Mouse (Mus musculus): ENCODE results near the gene Btbd9. TPM values are rescaled to one million over a fixed set of nuclear protein-coding genes. Genes with fewer than 3 reads are reported as not detected.
A peak's percentile ranks its signal among the peaks of the same experiment; 100 is the strongest.

Btbd9 gene
- polyA plus RNA-seq, 1 experiment from 2014 or later = 40.6 TPM

GRCm38 (mm10) chr17:30236611-30237010, 339.7 kb downstream of the Btbd9 start:
- Histone ChIP-seq H3K27me3 (replicated peaks; ENCODE audit: insufficient read depth, low read length) (no peaks in the 10 kb centered on the region), H3K4me2 (replicated peaks; ENCODE audit: low read depth, low read length) (no peak overlapping the region), H3K27ac (ENCODE audit: low read length) (no peak overlapping the region), H3K4me3 (ENCODE audit: low read depth, low read length) (no peak overlapping the region), H3K36me3 (ENCODE audit: insufficient read depth, low read length) (no peaks in the 10 kb centered on the region), H3K9me3 (ENCODE audit: low read length) (no peaks in the 10 kb centered on the region), H3K4me1 (ENCODE audit: insufficient read depth, low read depth, low read length) (peaks cover 11% of the 10 kb centered on the region), H3K9ac (replicated peaks; ENCODE audit: low read depth) (no peak overlapping the region)
- no peak for DNase-seq (ENCODE audit: low spot score)
- TF ChIP-seq EP300 (IDR thresholded peaks at IDR 0.05) (no peak), CTCF (IDR thresholded peaks at IDR 0.05) (no peak)
- 61% methylated on average over 6 of the region's 6 CpGs for WGBS
- no peak for ATAC-seq

GRCm38 (mm10) chr17:30235380-30235779, 340.9 kb downstream of the Btbd9 start:
- Histone ChIP-seq H3K27ac (ENCODE audit: low read length) (no peak overlapping the region), H3K27me3 (replicated peaks; ENCODE audit: insufficient read depth, low read length) (no peaks in the 10 kb centered on the region), H3K9ac (replicated peaks; ENCODE audit: low read depth) (no peak overlapping the region), H3K4me3 (ENCODE audit: low read depth, low read length) (no peak overlapping the region), H3K4me2 (replicated peaks; ENCODE audit: low read depth, low read length) (no peak overlapping the region), H3K4me1 (ENCODE audit: insufficient read depth, low read depth, low read length) (peaks cover 11% of the 10 kb centered on the region), H3K9me3 (ENCODE audit: low read length) (no peaks in the 10 kb centered on the region), H3K36me3 (ENCODE audit: insufficient read depth, low read length) (no peaks in the 10 kb centered on the region)
- ATAC-seq = no peak
- no peak for DNase-seq (ENCODE audit: low spot score)
- TF ChIP-seq EP300 (IDR thresholded peaks at IDR 0.05) = no peak
- TF ChIP-seq CTCF (IDR thresholded peaks at IDR 0.05) = no peak
- 47% methylated on average over 4 of the region's 4 CpGs for WGBS

DNA sequence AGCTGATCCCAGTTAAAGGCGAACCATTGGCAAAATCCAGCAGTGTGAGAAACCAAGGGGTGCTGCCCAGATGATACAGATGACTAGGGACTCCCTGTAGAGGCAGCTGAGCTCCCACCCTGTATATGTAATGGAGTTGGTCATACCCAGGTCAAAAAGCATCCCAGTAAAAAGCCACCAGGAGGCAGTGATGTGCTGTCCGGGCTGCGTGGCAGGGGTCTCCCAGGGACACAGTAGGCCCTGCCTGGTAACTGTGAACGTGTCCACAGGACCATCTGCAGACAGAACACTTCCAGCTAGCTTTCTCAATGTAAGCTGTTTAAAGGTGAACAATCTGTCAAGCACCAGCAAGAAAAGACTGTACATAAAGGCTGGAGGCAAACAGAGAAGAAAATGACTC, 343.6 kb downstream of the Btbd9 start:
- no peak for DNase-seq (ENCODE audit: low spot score)
- H3K9me3 ChIP-seq (ENCODE audit: low read length) = no peaks in the 10 kb centered on the region
- no peak overlapping the region for H3K4me3 ChIP-seq (ENCODE audit: low read depth, low read length)

GRCm38 (mm10) chr17:30231483-30231882, 344.8 kb downstream of the Btbd9 start:
- Histone ChIP-seq H3K9me3 (ENCODE audit: low read length) (no peaks in the 10 kb centered on the region), H3K4me2 (replicated peaks; ENCODE audit: low read depth, low read length) (no peak overlapping the region), H3K9ac (replicated peaks; ENCODE audit: low read depth) (no peak overlapping the region), H3K4me1 (ENCODE audit: insufficient read depth, low read depth, low read length) (peaks cover 6% of the 10 kb centered on the region; the same call in 1 of the 2 replicates), H3K36me3 (ENCODE audit: insufficient read depth, low read length) (no peaks in the 10 kb centered on the region), H3K27me3 (replicated peaks; ENCODE audit: insufficient read depth, low read length) (no peaks in the 10 kb centered on the region), H3K4me3 (ENCODE audit: low read depth, low read length) (no peak overlapping the region), H3K27ac (ENCODE audit: low read length) (no peak overlapping the region)
- no peak for ATAC-seq
- WGBS = 61% methylated on average over 1 of the region's 1 CpGs
- DNase-seq (ENCODE audit: low spot score) = no peak
- TF ChIP-seq CTCF (IDR thresholded peaks at IDR 0.05) = no peak
- TF ChIP-seq EP300 (IDR thresholded peaks at IDR 0.05) = no peak

More for the DNA sequence above, 343.6 kb downstream of the Btbd9 start:
- no peak overlapping the region for H3K9ac ChIP-seq (replicated peaks; ENCODE audit: low read depth)
- no peak overlapping the region for H3K27ac ChIP-seq (ENCODE audit: low read length)
- ATAC-seq = no peak
- WGBS = 63% methylated on average over 4 of the region's 4 CpGs
- H3K4me1 ChIP-seq (ENCODE audit: insufficient read depth, low read depth, low read length) = peaks cover 6% of the 10 kb centered on the region; the same call in 1 of the 2 replicates
- H3K27me3 ChIP-seq (replicated peaks; ENCODE audit: insufficient read depth, low read length) = no peaks in the 10 kb centered on the region
- no peak overlapping the region for H3K4me2 ChIP-seq (replicated peaks; ENCODE audit: low read depth, low read length)
- TF ChIP-seq CTCF (IDR thresholded peaks at IDR 0.05) (peak; percentile 40), EP300 (IDR thresholded peaks at IDR 0.05) (no peak)
- H3K36me3 ChIP-seq (ENCODE audit: insufficient read depth, low read length) = no peaks in the 10 kb centered on the region

GRCm38 (mm10) chr17:30230428-30230827, 345.9 kb downstream of the Btbd9 start:
- Histone ChIP-seq H3K9me3 (ENCODE audit: low read length) (no peaks in the 10 kb centered on the region), H3K36me3 (ENCODE audit: insufficient read depth, low read length) (no peaks in the 10 kb centered on the region), H3K4me1 (ENCODE audit: insufficient read depth, low read depth, low read length) (peaks cover 6% of the 10 kb centered on the region; the same call in 1 of the 2 replicates), H3K27me3 (replicated peaks; ENCODE audit: insufficient read depth, low read length) (no peaks in the 10 kb centered on the region), H3K27ac (ENCODE audit: low read length) (no peak overlapping the region), H3K4me3 (ENCODE audit: low read depth, low read length) (no peak overlapping the region), H3K4me2 (replicated peaks; ENCODE audit: low read depth, low read length) (no peak overlapping the region), H3K9ac (replicated peaks; ENCODE audit: low read depth) (no peak overlapping the region)
- WGBS = 73% methylated on average over 4 of the region's 4 CpGs
- TF ChIP-seq EP300 (IDR thresholded peaks at IDR 0.05) = no peak
- TF ChIP-seq CTCF (IDR thresholded peaks at IDR 0.05) = no peak
- ATAC-seq = peak; percentile 78
- DNase-seq (ENCODE audit: low spot score) = peak; percentile 72

DNA sequence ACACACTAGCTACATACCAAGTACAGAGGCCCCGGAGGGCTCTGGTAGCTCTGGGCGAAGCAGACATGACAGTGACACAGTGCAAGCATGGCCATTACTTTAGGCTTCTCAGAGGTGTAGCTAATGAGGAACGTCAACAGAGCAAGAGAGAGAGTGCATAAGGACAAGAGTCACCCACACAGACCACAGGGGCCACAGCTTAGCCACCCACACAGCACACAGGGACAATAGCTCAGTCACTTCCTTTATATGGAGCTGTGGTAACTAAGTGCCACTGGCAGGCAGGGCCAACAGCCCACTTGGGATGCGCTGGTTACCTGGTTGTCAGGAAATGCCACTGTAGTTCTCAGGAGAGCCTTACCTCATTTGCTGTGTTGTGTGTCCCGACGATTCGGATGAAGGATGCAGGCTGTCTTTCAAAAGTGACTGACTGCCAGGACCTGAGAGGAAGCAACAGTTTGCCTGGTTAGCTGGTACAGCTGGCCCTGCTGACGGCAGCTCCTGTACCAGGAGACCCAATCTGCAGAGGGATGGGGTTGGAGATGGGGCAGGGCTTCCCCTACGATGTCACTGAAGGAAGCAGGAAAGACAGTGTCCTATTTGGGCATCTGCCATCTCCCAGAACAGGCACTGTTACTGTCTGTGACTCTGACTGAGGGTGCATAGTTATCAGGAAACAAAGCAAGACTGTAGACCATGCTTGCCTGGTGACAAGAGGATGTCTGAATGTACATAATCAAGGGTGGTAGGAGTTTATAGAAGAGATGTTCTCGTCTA, 347.7 kb downstream of the Btbd9 start:
- ATAC-seq (no peak), DNase-seq (ENCODE audit: low spot score) (no peak)
- no peak for TF ChIP-seq EP300 (IDR thresholded peaks at IDR 0.05)
- TF ChIP-seq CTCF (IDR thresholded peaks at IDR 0.05) = no peak
- Histone ChIP-seq H3K9ac (replicated peaks; ENCODE audit: low read depth) (no peak overlapping the region), H3K36me3 (ENCODE audit: insufficient read depth, low read length) (no peaks in the 10 kb centered on the region), H3K4me3 (ENCODE audit: low read depth, low read length) (no peak overlapping the region), H3K27ac (ENCODE audit: low read length) (no peak overlapping the region), H3K27me3 (replicated peaks; ENCODE audit: insufficient read depth, low read length) (no peaks in the 10 kb centered on the region), H3K4me2 (replicated peaks; ENCODE audit: low read depth, low read length) (no peak overlapping the region), H3K9me3 (ENCODE audit: low read length) (no peaks in the 10 kb centered on the region), H3K4me1 (ENCODE audit: insufficient read depth, low read depth, low read length) (peaks cover 6% of the 10 kb centered on the region; the same call in 1 of the 2 replicates)
- WGBS = 80% methylated on average over 10 of the region's 10 CpGs
